Mouse (Mus musculus): ENCODE measurements at regions not wholly inside any gene's neighbourhood (a gene's known extent, or its start where the extent isn't known, plus 50 kb on each side); places are given as distances from the start of the nearest gene placed in this dataset.

- WGBS = 72% methylated on average over 1 of the region's 1 CpGs
- Histone ChIP-seq H3K36me3 (ENCODE audit: control insufficient read depth, insufficient read depth, low read length) (no peaks in the 10 kb centered on the region), H3K4me2 (ENCODE audit: low read depth, low read length) (no peak overlapping the region), H3K27me3 (ENCODE audit: control insufficient read depth, insufficient read depth, low read length) (no peaks in the 10 kb centered on the region), H3K4me1 (ENCODE audit: control insufficient read depth, insufficient read depth, low read length) (peaks cover 2% of the 10 kb centered on the region; the same call in 1 of the 2 replicates), H3K27ac (ENCODE audit: low read depth, low read length) (no peak overlapping the region), H3K4me3 (ENCODE audit: low read depth, low read length) (no peak overlapping the region), H3K9ac (replicated peaks; ENCODE audit: low read depth, low read length) (no peak overlapping the region), H3K9me3 (ENCODE audit: control insufficient read depth, low read length) (no peaks in the 10 kb centered on the region)
- no peak for ATAC-seq (ENCODE audit: low read depth)
Observed at GRCm38 (mm10) chr11:31732958-31733357, 61.3 kb upstream of the Bod1 start.

- Histone ChIP-seq H3K4me3 (ENCODE audit: low read depth, low read length) (no peak overlapping the region), H3K4me2 (ENCODE audit: low read depth, low read length) (no peak overlapping the region), H3K4me1 (ENCODE audit: control insufficient read depth, insufficient read depth, low read length) (peaks cover 2% of the 10 kb centered on the region; the same call in 1 of the 2 replicates), H3K9me3 (ENCODE audit: control insufficient read depth, low read length) (no peaks in the 10 kb centered on the region), H3K36me3 (ENCODE audit: control insufficient read depth, insufficient read depth, low read length) (no peaks in the 10 kb centered on the region), H3K27me3 (ENCODE audit: control insufficient read depth, insufficient read depth, low read length) (no peaks in the 10 kb centered on the region), H3K27ac (ENCODE audit: low read depth, low read length) (peak overlapping the region; percentile 44; the same call in 1 of the 2 replicates), H3K9ac (replicated peaks; ENCODE audit: low read depth, low read length) (no peak overlapping the region)
- 19% methylated on average over 4 of the region's 4 CpGs for WGBS
- peak; percentile 71 for ATAC-seq (ENCODE audit: low read depth)
Observed at GRCm38 (mm10) chr11:31734091-31734490, 62.4 kb upstream of the Bod1 start.

GRCm38 (mm10) chr11:31735257-31735656 is 63.6 kb upstream of the Bod1 start:
- H3K36me3 ChIP-seq (ENCODE audit: control insufficient read depth, insufficient read depth, low read length) = no peaks in the 10 kb centered on the region
- 95% methylated on average over 6 of the region's 6 CpGs for WGBS
- H3K27ac ChIP-seq (ENCODE audit: low read depth, low read length) = no peak overlapping the region
- no peak overlapping the region for H3K9ac ChIP-seq (replicated peaks; ENCODE audit: low read depth, low read length)
- ATAC-seq (ENCODE audit: low read depth) = no peak
- no peak overlapping the region for H3K4me2 ChIP-seq (ENCODE audit: low read depth, low read length)
- H3K27me3 ChIP-seq (ENCODE audit: control insufficient read depth, insufficient read depth, low read length) = no peaks in the 10 kb centered on the region
- H3K4me1 ChIP-seq (ENCODE audit: control insufficient read depth, insufficient read depth, low read length) = peaks cover 2% of the 10 kb centered on the region; the same call in 1 of the 2 replicates
- no peak overlapping the region for H3K4me3 ChIP-seq (ENCODE audit: low read depth, low read length)
- no peaks in the 10 kb centered on the region for H3K9me3 ChIP-seq (ENCODE audit: control insufficient read depth, low read length)

GRCm38 (mm10) chr11:31736086-31736485 is 64.4 kb upstream of the Bod1 start:
- Histone ChIP-seq H3K27me3 (ENCODE audit: control insufficient read depth, insufficient read depth, low read length) (no peaks in the 10 kb centered on the region), H3K4me1 (ENCODE audit: control insufficient read depth, insufficient read depth, low read length) (peaks cover 2% of the 10 kb centered on the region; the same call in 1 of the 2 replicates), H3K9ac (replicated peaks; ENCODE audit: low read depth, low read length) (no peak overlapping the region), H3K4me2 (ENCODE audit: low read depth, low read length) (no peak overlapping the region), H3K9me3 (ENCODE audit: control insufficient read depth, low read length) (no peaks in the 10 kb centered on the region), H3K4me3 (ENCODE audit: low read depth, low read length) (no peak overlapping the region), H3K27ac (ENCODE audit: low read depth, low read length) (no peak overlapping the region), H3K36me3 (ENCODE audit: control insufficient read depth, insufficient read depth, low read length) (no peaks in the 10 kb centered on the region)
- ATAC-seq (ENCODE audit: low read depth) = no peak

- Histone ChIP-seq H3K4me2 (ENCODE audit: low read depth, low read length) (no peak overlapping the region), H3K27ac (ENCODE audit: low read depth, low read length) (no peak overlapping the region), H3K9ac (replicated peaks; ENCODE audit: low read depth, low read length) (no peak overlapping the region), H3K4me3 (ENCODE audit: low read depth, low read length) (no peak overlapping the region), H3K36me3 (ENCODE audit: control insufficient read depth, insufficient read depth, low read length) (no peaks in the 10 kb centered on the region), H3K9me3 (ENCODE audit: control insufficient read depth, low read length) (no peaks in the 10 kb centered on the region), H3K27me3 (ENCODE audit: control insufficient read depth, insufficient read depth, low read length) (no peaks in the 10 kb centered on the region), H3K4me1 (ENCODE audit: control insufficient read depth, insufficient read depth, low read length) (0 out of 2 replicates have a peak, but pooled peaks cover 2% of the 10 kb centered on the region)
- no peak for ATAC-seq (ENCODE audit: low read depth)
- 92% methylated on average over 4 of the region's 4 CpGs for WGBS
Observed at GRCm38 (mm10) chr11:31736556-31737089, 64.9 kb upstream of the Bod1 start.

- 95% methylated on average over 5 of the region's 5 CpGs for WGBS
- Histone ChIP-seq H3K9me3 (ENCODE audit: control insufficient read depth, low read length) (no peaks in the 10 kb centered on the region), H3K36me3 (ENCODE audit: control insufficient read depth, insufficient read depth, low read length) (no peaks in the 10 kb centered on the region), H3K4me1 (ENCODE audit: control insufficient read depth, insufficient read depth, low read length) (0 out of 2 replicates have a peak, but pooled peaks cover 2% of the 10 kb centered on the region), H3K27ac (ENCODE audit: low read depth, low read length) (no peak overlapping the region), H3K4me2 (ENCODE audit: low read depth, low read length) (no peak overlapping the region), H3K9ac (replicated peaks; ENCODE audit: low read depth, low read length) (no peak overlapping the region), H3K4me3 (ENCODE audit: low read depth, low read length) (no peak overlapping the region), H3K27me3 (ENCODE audit: control insufficient read depth, insufficient read depth, low read length) (no peaks in the 10 kb centered on the region)
- ATAC-seq (ENCODE audit: low read depth) = no peak
Observed at GRCm38 (mm10) chr11:31738148-31739021, 66.7 kb upstream of the Bod1 start.

GRCm38 (mm10) chr11:31740409-31740808 is 68.7 kb upstream of the Bod1 start:
- WGBS = 73% methylated on average over 5 of the region's 5 CpGs
- H3K4me2 ChIP-seq (ENCODE audit: low read depth, low read length) = no peak overlapping the region
- H3K36me3 ChIP-seq (ENCODE audit: control insufficient read depth, insufficient read depth, low read length) = no peaks in the 10 kb centered on the region
- no peaks in the 10 kb centered on the region for H3K9me3 ChIP-seq (ENCODE audit: control insufficient read depth, low read length)
- no peaks in the 10 kb centered on the region for H3K27me3 ChIP-seq (ENCODE audit: control insufficient read depth, insufficient read depth, low read length)
- no peak for ATAC-seq (ENCODE audit: low read depth)
- no peak overlapping the region for H3K9ac ChIP-seq (replicated peaks; ENCODE audit: low read depth, low read length)
- H3K4me3 ChIP-seq (ENCODE audit: low read depth, low read length) = no peak overlapping the region
- H3K4me1 ChIP-seq (ENCODE audit: control insufficient read depth, insufficient read depth, low read length) = no peaks in the 10 kb centered on the region
- no peak overlapping the region for H3K27ac ChIP-seq (ENCODE audit: low read depth, low read length)

- no peak for ATAC-seq (ENCODE audit: low read depth)
- Histone ChIP-seq H3K4me3 (ENCODE audit: low read depth, low read length) (no peak overlapping the region), H3K27me3 (ENCODE audit: control insufficient read depth, insufficient read depth, low read length) (no peaks in the 10 kb centered on the region), H3K4me1 (ENCODE audit: control insufficient read depth, insufficient read depth, low read length) (no peaks in the 10 kb centered on the region), H3K27ac (ENCODE audit: low read depth, low read length) (no peak overlapping the region), H3K9me3 (ENCODE audit: control insufficient read depth, low read length) (no peaks in the 10 kb centered on the region), H3K4me2 (ENCODE audit: low read depth, low read length) (no peak overlapping the region), H3K36me3 (ENCODE audit: control insufficient read depth, insufficient read depth, low read length) (no peaks in the 10 kb centered on the region), H3K9ac (replicated peaks; ENCODE audit: low read depth, low read length) (no peak overlapping the region)
- 4% methylated on average over 1 of the region's 1 CpGs for WGBS
Observed at GRCm38 (mm10) chr11:31742160-31742559, 70.5 kb upstream of the Bod1 start.

- no peaks in the 10 kb centered on the region for H3K36me3 ChIP-seq (ENCODE audit: control insufficient read depth, insufficient read depth, low read length)
- no peaks in the 10 kb centered on the region for H3K4me1 ChIP-seq (ENCODE audit: control insufficient read depth, insufficient read depth, low read length)
- ATAC-seq (ENCODE audit: low read depth) = no peak
- no peaks in the 10 kb centered on the region for H3K9me3 ChIP-seq (ENCODE audit: control insufficient read depth, low read length)
- H3K4me2 ChIP-seq (ENCODE audit: low read depth, low read length) = no peak overlapping the region
- 76% methylated on average over 12 of the region's 12 CpGs for WGBS
- no peaks in the 10 kb centered on the region for H3K27me3 ChIP-seq (ENCODE audit: control insufficient read depth, insufficient read depth, low read length)
- H3K9ac ChIP-seq (replicated peaks; ENCODE audit: low read depth, low read length) = no peak overlapping the region
- no peak overlapping the region for H3K27ac ChIP-seq (ENCODE audit: low read depth, low read length)
- H3K4me3 ChIP-seq (ENCODE audit: low read depth, low read length) = no peak overlapping the region
Observed at GRCm38 (mm10) chr11:31744076-31744785, 72.5 kb upstream of the Bod1 start.
